Mouse (Mus musculus) midbrain, embryonic 12.5 days (tissue): Measurements from ENCODE around the gene Scaf1. TPM values are rescaled to one million over a fixed set of nuclear protein-coding genes. Genes with fewer than 3 reads are reported as not detected.

ENCODE experiments used
- ATAC-seq: fragments of 200-750 bp; cut with Nextera tagmentation; 2 replicates; pipeline ENCODE4 v1.8.0; 2017; ENCODE audit warnings: low read depth, moderate TSS enrichment, moderate library complexity; ENCODE audit not compliant: low FRiP score
- H3K27ac ChIP-seq: fragments of 300-500 bp; sonication (generic); replicated peaks from 2 replicates; pipeline ENCODE4 v1.5.1; 2016; ENCODE audit warnings: mild to moderate bottlenecking
- H3K27me3 ChIP-seq: fragments of 300-500 bp; sonication (generic); 2 replicates; pipeline ENCODE4 v1.6.1; 2016; ENCODE audit warnings: mild to moderate bottlenecking
- H3K36me3 ChIP-seq: fragments of 300-500 bp; sonication (generic); 2 replicates; pipeline ENCODE4 v1.6.1; 2016
- H3K4me1 ChIP-seq: fragments of 300-500 bp; sonication (generic); 2 replicates; pipeline ENCODE4 v1.6.1; 2016
- H3K4me2 ChIP-seq: fragments of 300-500 bp; sonication (generic); replicated peaks from 2 replicates; pipeline ENCODE4 v1.6.1; 2016; ENCODE audit warnings: mild to moderate bottlenecking, moderate library complexity
- H3K4me3 ChIP-seq: fragments of 300-500 bp; sonication (generic); 2 replicates; pipeline ENCODE4 v1.5.1; 2016; ENCODE audit warnings: mild to moderate bottlenecking
- H3K9ac ChIP-seq: fragments of 300-500 bp; sonication (generic); replicated peaks from 2 replicates; pipeline ENCODE4 v1.6.1; 2016; ENCODE audit warnings: mild to moderate bottlenecking, moderate library complexity
- H3K9me3 ChIP-seq: fragments of 300-500 bp; sonication (generic); 2 replicates; pipeline ENCODE4 v1.6.1; 2016; ENCODE audit warnings: mild to moderate bottlenecking
- WGBS: fragments of 180-500 bp; shearing (Covaris S2); methylation state at CpG from one replicate; pipeline ENCODE4 v1.1.7; 2016; 5-methylcytosine and 5-hydroxymethylcytosine counted together
- microRNA-seq: library from miRNA; unstranded; fragments of <30 nt; microRNA quantifications from one replicate; pipeline ENCODE4, GENCODE M21; 2017
- polyA plus RNA-seq: library from polyadenylated mRNA; unstranded; fragments of >200 nt; fragmentation: Nextera tagmentation; extraction: Ambion mirVana; gene quantifications from 2 replicates; pipeline ENCODE4 v1.2.1, GENCODE M21; 2016

Scaf1 gene
- polyA plus RNA-seq, 1 experiment from 2014 or later: 48.1 TPM

DNA sequence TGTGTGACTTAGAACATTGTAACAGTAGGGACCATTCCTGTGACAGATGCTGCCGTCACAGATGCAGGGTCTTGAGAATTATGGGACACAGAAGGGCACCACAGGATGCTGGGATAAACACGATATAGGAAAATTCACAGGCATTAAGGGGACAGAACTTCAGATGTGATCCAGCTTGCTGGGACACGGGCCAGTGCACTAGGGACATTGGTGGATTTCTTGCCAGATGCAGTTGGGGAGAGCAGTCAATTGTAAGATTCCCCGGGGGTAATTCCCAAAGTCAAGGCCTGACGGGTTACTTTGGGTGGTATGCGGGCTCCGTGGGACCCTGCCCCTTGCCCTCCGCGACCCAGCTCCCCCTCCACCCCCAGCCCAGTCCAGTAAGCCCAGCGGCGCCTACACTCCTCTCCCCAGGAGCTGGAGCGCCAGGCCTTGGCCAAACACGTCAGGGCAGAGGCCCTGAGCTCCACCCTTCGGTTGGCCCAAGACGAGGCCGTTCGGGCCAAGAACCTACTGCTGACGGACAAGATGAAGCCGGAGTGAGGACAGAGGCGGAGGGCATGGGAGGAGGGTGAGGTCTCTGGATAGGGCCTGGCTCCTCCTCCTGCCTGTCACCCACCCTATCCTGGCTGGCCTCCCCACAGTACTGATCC lies 58.9 kb downstream of the Scaf1 start:
- H3K9ac ChIP-seq: no peak overlapping the region
- no peak overlapping the region for H3K4me3 ChIP-seq
- peaks cover 33% of the 10 kb centered on the region for H3K36me3 ChIP-seq
- 77% methylated on average over 20 of the region's 20 CpGs for whole genome bisulfite sequencing
- no peaks in the 10 kb centered on the region for H3K9me3 ChIP-seq
- H3K4me1 ChIP-seq: peaks cover 6% of the 10 kb centered on the region; the same call in 1 of the 2 replicates
- ATAC-seq: no peak
- no peak overlapping the region for H3K27ac ChIP-seq
- peaks cover 4% of the 10 kb centered on the region for H3K27me3 ChIP-seq
- H3K4me2 ChIP-seq: no peak overlapping the region

DNA sequence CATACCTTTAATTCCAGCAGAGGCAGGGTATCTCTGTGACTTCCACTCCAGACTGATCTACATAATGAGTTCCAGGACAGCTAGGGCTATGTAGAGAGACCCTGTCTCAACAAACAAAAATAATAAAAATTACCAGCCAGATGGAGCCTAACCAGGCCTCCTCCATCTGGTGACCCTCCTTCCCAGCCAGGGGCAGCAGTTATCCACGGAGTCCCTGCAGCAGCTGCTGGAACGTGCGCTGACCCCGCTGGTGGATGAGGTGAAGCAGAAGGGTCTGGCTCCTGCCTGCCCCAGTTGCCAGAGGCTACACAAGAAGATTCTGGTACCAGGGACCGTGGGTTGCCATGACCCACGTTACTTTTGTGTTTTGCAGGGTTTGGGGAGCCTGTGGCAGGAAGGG lies 59.9 kb downstream of the Scaf1 start:
- Histone ChIP-seq H3K4me1 (peaks cover 13% of the 10 kb centered on the region; the same call in 1 of the 2 replicates), H3K9me3 (no peaks in the 10 kb centered on the region), H3K9ac (no peak overlapping the region), H3K4me3 (no peak overlapping the region), H3K4me2 (no peak overlapping the region), H3K36me3 (peaks cover 24% of the 10 kb centered on the region), H3K27me3 (peaks cover 15% of the 10 kb centered on the region), H3K27ac (no peak overlapping the region)
- ATAC-seq: no peak
- 58% methylated on average over 6 of the region's 6 CpGs for WGBS

DNA sequence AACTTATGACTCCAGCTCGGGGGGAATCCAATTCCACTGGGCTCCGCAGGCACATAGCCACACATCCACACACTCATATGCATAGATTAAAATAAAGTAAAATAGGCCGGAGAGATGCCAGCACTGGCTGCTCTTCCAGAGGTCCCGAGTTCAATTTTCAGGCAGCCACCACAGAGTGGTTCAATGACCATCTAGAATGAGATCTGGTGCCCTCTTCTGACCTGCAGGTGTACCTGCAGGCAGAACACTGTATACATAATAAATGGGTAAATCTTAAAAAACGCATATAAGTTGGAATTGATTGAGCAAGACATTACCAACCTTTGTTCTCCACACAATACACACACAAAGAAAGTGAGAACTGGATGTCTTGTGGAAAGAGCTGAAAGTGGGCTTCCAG lies 60.5 kb downstream of the Scaf1 start:
- no peak overlapping the region for H3K9ac ChIP-seq
- WGBS: 60% methylated on average over 5 of the region's 5 CpGs

DNA sequence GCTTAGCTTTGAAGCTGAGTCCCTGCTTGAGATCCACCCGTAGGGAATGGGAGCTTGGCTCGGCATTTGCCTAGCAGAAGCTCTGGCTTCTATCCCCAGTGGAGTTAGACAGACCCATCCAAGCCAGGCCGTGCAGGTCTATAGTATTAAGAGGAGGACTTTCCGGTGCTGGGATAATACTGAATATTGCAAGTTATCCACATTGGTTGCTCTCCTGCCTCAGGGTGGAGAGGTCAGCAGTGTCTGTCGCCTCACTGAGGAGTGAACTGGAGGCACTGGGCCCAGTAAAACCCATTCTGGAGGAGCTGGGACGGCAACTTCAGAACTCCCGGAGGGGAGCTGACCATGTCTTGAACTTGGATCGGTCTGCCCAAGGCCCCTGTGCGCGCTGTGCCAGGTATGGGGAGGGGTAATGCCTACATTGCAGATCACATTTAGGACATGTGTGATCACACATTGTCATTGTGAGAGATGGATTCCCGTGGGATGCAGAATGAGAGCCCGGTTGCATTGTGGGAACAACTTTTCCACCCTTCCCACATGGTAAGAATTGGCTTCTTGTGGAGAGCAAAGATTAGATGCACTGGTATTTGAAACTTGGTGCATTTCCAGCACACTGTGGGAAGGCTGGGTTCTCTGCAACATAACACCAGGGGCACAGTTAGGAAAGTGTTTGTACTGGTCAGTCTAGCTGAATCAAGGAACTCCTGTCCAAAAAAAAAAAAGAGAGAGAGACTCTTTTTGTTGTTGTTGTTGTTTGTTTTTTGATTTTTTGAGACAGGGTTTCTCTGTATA lies 61.9 kb downstream of the Scaf1 start:
- H3K4me1 ChIP-seq: peaks cover 13% of the 10 kb centered on the region; the same call in 1 of the 2 replicates
- no peaks in the 10 kb centered on the region for H3K9me3 ChIP-seq
- H3K27me3 ChIP-seq: peaks cover 34% of the 10 kb centered on the region
- 80% methylated on average over 12 of the region's 12 CpGs for WGBS
- no peak overlapping the region for H3K4me3 ChIP-seq
- no peak overlapping the region for H3K9ac ChIP-seq
- no peak overlapping the region for H3K27ac ChIP-seq
- peaks cover 9% of the 10 kb centered on the region; the same call in 1 of the 2 replicates for H3K36me3 ChIP-seq
- ATAC-seq: no peak
- H3K4me2 ChIP-seq: no peak overlapping the region

More for the DNA sequence above, 60.5 kb downstream of the Scaf1 start:
- Histone ChIP-seq H3K27me3 (peaks cover 21% of the 10 kb centered on the region), H3K4me1 (peaks cover 13% of the 10 kb centered on the region; the same call in 1 of the 2 replicates), H3K27ac (no peak overlapping the region), H3K9me3 (no peaks in the 10 kb centered on the region), H3K36me3 (peaks cover 18% of the 10 kb centered on the region; the same call in 1 of the 2 replicates), H3K4me2 (no peak overlapping the region), H3K4me3 (no peak overlapping the region)
- no peak for ATAC-seq

DNA sequence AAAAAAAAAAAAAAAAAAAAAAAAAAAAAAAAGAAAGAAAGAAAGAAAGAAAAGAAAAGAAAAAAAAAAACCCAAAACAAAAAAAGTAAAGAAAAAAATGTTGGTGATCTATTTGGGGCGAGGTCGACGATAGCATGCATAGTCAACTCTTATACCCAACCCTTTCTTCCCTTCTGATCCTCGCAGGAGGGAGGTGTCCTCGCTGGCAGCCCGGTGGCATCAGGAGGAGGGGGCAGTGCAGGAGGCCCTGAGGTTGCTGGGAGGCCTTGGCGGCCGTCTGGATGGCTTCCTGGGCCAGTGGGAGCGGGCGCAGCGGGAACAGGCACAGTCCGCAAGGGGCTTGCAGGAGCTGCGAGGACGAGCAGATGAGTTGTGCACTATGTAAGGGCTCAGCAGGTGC lies 62.6 kb downstream of the Scaf1 start:
- Histone ChIP-seq H3K36me3 (0 out of 2 replicates have a peak, but pooled peaks cover 2% of the 10 kb centered on the region), H3K4me1 (peaks cover 13% of the 10 kb centered on the region; the same call in 1 of the 2 replicates), H3K4me3 (no peak overlapping the region), H3K9ac (0 out of 2 replicates have a peak overlapping the region, but pooled peaks have one; percentile 20), H3K27ac (no peak overlapping the region), H3K9me3 (no peaks in the 10 kb centered on the region), H3K4me2 (no peak overlapping the region), H3K27me3 (peaks cover 38% of the 10 kb centered on the region)
- ATAC-seq: no peak
- WGBS: 58% methylated on average over 14 of the region's 14 CpGs

Small RNA genes lying within 50 kb of the gene (microRNA-seq; reads per million reads assigned to microRNA genes)
- 1.4 reads per million for gene Mir7054

Other genes with a start within 250 kb of the Scaf1 start
- gene Nup62, start 200.3 kb downstream of the Scaf1 start, polyA plus RNA-seq: 84.9 and 93.4 TPM in 2 replicates
- gene Il4i1, start 200.0 kb downstream of the Scaf1 start, polyA plus RNA-seq: 1.4 TPM in 2 replicates
- gene Atf5, start 199.7 kb downstream of the Scaf1 start, polyA plus RNA-seq: 5.6 and 6.3 TPM in 2 replicates
- gene Akt1s1, start 167.4 kb downstream of the Scaf1 start, polyA plus RNA-seq: 92.0 and 99.2 TPM in 2 replicates
- gene Tbc1d17, start 167.3 kb downstream of the Scaf1 start, polyA plus RNA-seq: 97.5 and 101 TPM in 2 replicates
- gene Pnkp, start 159.2 kb downstream of the Scaf1 start, polyA plus RNA-seq: 36.4 and 44.0 TPM in 2 replicates
- gene Ptov1, start 146.6 kb downstream of the Scaf1 start, polyA plus RNA-seq: 605 and 652 TPM in 2 replicates
- gene Med25, start 123.7 kb downstream of the Scaf1 start, polyA plus RNA-seq: 177 and 180 TPM in 2 replicates
- 25.8 and 29.7 TPM in 2 replicates for gene Fuz, start 120.3 kb downstream of the Scaf1 start, polyA plus RNA-seq
- gene Ap2a1, start 86.9 kb downstream of the Scaf1 start, polyA plus RNA-seq: 91.0 and 92.9 TPM in 2 replicates
- gene Tsks, start 73.2 kb downstream of the Scaf1 start, polyA plus RNA-seq: 0.20 TPM in 1 of 2 replicates, not detected in the other
- gene Cpt1c, start 41.5 kb downstream of the Scaf1 start, polyA plus RNA-seq: 40.6 and 43.7 TPM in 2 replicates
- gene Prmt1, start 29.8 kb downstream of the Scaf1 start, polyA plus RNA-seq: 643 and 658 TPM in 2 replicates
- gene Irf3, start 18.7 kb downstream of the Scaf1 start, polyA plus RNA-seq: 66.7 and 70.6 TPM in 2 replicates
- gene Bcl2l12, start 17.7 kb downstream of the Scaf1 start, polyA plus RNA-seq: 50.5 and 54.7 TPM in 2 replicates
- 15.6 and 17.3 TPM in 2 replicates for gene Rras, start 1.6 kb upstream of the Scaf1 start, polyA plus RNA-seq
- gene Prr12, start 36.5 kb upstream of the Scaf1 start, polyA plus RNA-seq: 13.7 and 14.1 TPM in 2 replicates
- 53.6 and 54.6 TPM in 2 replicates for gene Nosip, start 46.1 kb upstream of the Scaf1 start, polyA plus RNA-seq
- 15.9 and 17.8 TPM in 2 replicates for gene Prrg2, start 46.3 kb upstream of the Scaf1 start, polyA plus RNA-seq
- 106 and 151 TPM in 2 replicates for gene Rcn3, start 75.9 kb upstream of the Scaf1 start, polyA plus RNA-seq
- gene Fcgrt, start 87.5 kb upstream of the Scaf1 start, polyA plus RNA-seq: 17.3 and 25.9 TPM in 2 replicates
- gene Rps11, start 108.1 kb upstream of the Scaf1 start, polyA plus RNA-seq: 1,160 and 1,195 TPM in 2 replicates
- gene Rpl13a, start 112.4 kb upstream of the Scaf1 start, polyA plus RNA-seq: 1,022 and 1,026 TPM in 2 replicates
- 0.25 and 0.45 TPM in 2 replicates for gene Gm45713, start 119.9 kb upstream of the Scaf1 start, polyA plus RNA-seq
- gene Flt3l, start 120.1 kb upstream of the Scaf1 start, polyA plus RNA-seq: 0.64 and 1.2 TPM in 2 replicates
- 92.3 and 103 TPM in 2 replicates for gene Pih1d1, start 137.9 kb upstream of the Scaf1 start, polyA plus RNA-seq
- 38.0 and 39.4 TPM in 2 replicates for gene Aldh16a1, start 138.2 kb upstream of the Scaf1 start, polyA plus RNA-seq
- gene Slc17a7, start 147.6 kb upstream of the Scaf1 start, polyA plus RNA-seq: 0.61 and 1.0 TPM in 2 replicates
- not detected in 2 replicates for gene Gfy, start 163.2 kb upstream of the Scaf1 start, polyA plus RNA-seq
- 1.3 and 2.4 TPM in 2 replicates for gene Pth2, start 164.6 kb upstream of the Scaf1 start, polyA plus RNA-seq
- 0.63 and 0.75 TPM in 2 replicates for gene Ccdc155, start 188.5 kb upstream of the Scaf1 start, polyA plus RNA-seq
- gene Dkkl1, start 195.8 kb upstream of the Scaf1 start, polyA plus RNA-seq: 1.0 and 1.4 TPM in 2 replicates
- gene Tead2, start 199.4 kb upstream of the Scaf1 start, polyA plus RNA-seq: 237 and 248 TPM in 2 replicates
- gene Cd37, start 222.8 kb upstream of the Scaf1 start, polyA plus RNA-seq: 1.3 and 1.7 TPM in 2 replicates
- gene Slc6a16, start 224.7 kb upstream of the Scaf1 start, polyA plus RNA-seq: 0.14 TPM in 1 of 2 replicates, not detected in the other